Mouse (Mus musculus) heart, embryonic 15.5 days (tissue): ENCODE measurements around the gene Irf4. TPM values are rescaled to one million over a fixed set of nuclear protein-coding genes. Genes with fewer than 3 reads are reported as not detected.

Experiments used
- ATAC-seq: fragments of 200-750 bp; cut with Nextera tagmentation; replicated peaks from 2 replicates; pipeline ENCODE4 v1.8.0; 2017; ENCODE audit warnings: low read depth, moderate TSS enrichment; ENCODE audit not compliant: insufficient number of reproducible peaks, insufficient read depth, low FRiP score
- H3K27ac ChIP-seq: fragments of 300-500 bp; sonication (generic); 2 replicates; pipeline ENCODE4 v1.5.1; 2015; ENCODE audit warnings: mild to moderate bottlenecking, inconsistent platforms
- H3K27me3 ChIP-seq: fragments of 300-500 bp; sonication (generic); 2 replicates; pipeline ENCODE4 v1.6.1; 2015; ENCODE audit warnings: inconsistent platforms
- H3K36me3 ChIP-seq: fragments of 300-500 bp; sonication (generic); 2 replicates; pipeline ENCODE4 v1.6.1; 2015; ENCODE audit warnings: mild to moderate bottlenecking, inconsistent platforms
- H3K4me1 ChIP-seq: fragments of 300-500 bp; sonication (generic); replicated peaks from 2 replicates; pipeline ENCODE4 v1.6.1; 2015; ENCODE audit warnings: inconsistent platforms
- H3K4me2 ChIP-seq: fragments of 300-500 bp; sonication (generic); 2 replicates; pipeline ENCODE4 v1.6.1; 2015; ENCODE audit warnings: inconsistent platforms, mild to moderate bottlenecking, moderate library complexity
- H3K4me3 ChIP-seq: fragments of 300-500 bp; sonication (generic); 2 replicates; pipeline ENCODE4 v1.5.1; 2015; ENCODE audit warnings: mild to moderate bottlenecking, inconsistent platforms
- H3K9ac ChIP-seq: fragments of 300-500 bp; sonication (generic); 2 replicates; pipeline ENCODE4 v1.6.1; 2015; ENCODE audit warnings: mild to moderate bottlenecking, inconsistent platforms
- H3K9me3 ChIP-seq: fragments of 300-500 bp; sonication (generic); replicated peaks from 2 replicates; pipeline ENCODE4 v1.6.1; 2016; ENCODE audit warnings: inconsistent platforms
- WGBS: fragments of 180-500 bp; shearing (Covaris S2); methylation state at CpG from one replicate; pipeline ENCODE4 v1.1.7; 2015; ENCODE audit warnings: mixed read lengths; 5-methylcytosine and 5-hydroxymethylcytosine counted together
- polyA plus RNA-seq: library from polyadenylated mRNA; unstranded; fragments of >200 nt; fragmentation: Nextera tagmentation; extraction: Ambion mirVana; gene quantifications from 2 replicates; pipeline ENCODE4 v1.2.1, GENCODE M21; 2015

The Irf4 gene
- polyA plus RNA-seq, 1 experiment from 2014 or later, result 0.08 TPM

DNA sequence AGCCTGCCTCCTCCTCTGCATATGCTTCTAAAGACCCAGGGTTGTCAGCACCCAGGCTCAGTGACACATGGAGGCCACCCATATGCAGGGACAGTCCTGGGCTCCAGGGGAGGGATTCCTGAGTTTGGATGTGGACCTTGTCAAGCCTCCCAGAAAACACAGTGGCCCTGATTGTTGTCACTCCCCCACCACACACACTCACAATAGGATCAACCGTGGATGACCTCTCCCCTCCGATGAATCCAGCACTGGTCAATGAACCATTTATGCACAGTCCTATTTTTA, 38.0 kb downstream of the Irf4 start:
- H3K4me2 ChIP-seq, result no peak overlapping the region
- no peak for ATAC-seq
- peaks cover 36% of the 10 kb centered on the region for H3K4me1 ChIP-seq
- 30% methylated on average over 2 of the region's 2 CpGs for WGBS
- no peaks in the 10 kb centered on the region for H3K27me3 ChIP-seq
- no peak overlapping the region for H3K4me3 ChIP-seq
- no peaks in the 10 kb centered on the region for H3K9me3 ChIP-seq
- no peak overlapping the region for H3K27ac ChIP-seq
- H3K9ac ChIP-seq, result no peak overlapping the region
- no peaks in the 10 kb centered on the region for H3K36me3 ChIP-seq

DNA sequence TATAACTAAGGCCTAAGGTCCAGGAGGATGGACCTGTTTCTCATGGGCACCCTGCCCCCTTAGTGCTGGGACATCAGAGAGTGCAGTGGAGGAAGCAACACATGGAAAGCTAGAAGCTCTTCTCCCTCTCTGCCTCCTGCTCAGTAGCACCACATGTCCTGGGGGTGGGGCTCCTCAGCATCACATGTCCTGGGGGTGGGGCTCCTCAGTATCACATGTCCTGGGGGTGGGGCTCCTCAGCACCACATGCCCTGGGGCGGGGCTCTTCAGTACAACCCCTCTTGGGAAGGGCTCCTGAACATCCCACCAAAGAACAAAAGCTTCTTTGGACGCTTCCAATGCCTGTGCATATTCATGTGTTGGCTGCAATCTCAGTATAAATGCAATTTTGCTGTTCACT, 38.5 kb downstream of the Irf4 start:
- 79% methylated on average over 2 of the region's 2 CpGs for WGBS
- Histone ChIP-seq H3K27me3 (no peaks in the 10 kb centered on the region), H3K4me3 (no peak overlapping the region), H3K4me1 (peaks cover 30% of the 10 kb centered on the region), H3K36me3 (no peaks in the 10 kb centered on the region), H3K9ac (no peak overlapping the region), H3K9me3 (no peaks in the 10 kb centered on the region), H3K4me2 (no peak overlapping the region), H3K27ac (no peak overlapping the region)
- no peak for ATAC-seq

DNA sequence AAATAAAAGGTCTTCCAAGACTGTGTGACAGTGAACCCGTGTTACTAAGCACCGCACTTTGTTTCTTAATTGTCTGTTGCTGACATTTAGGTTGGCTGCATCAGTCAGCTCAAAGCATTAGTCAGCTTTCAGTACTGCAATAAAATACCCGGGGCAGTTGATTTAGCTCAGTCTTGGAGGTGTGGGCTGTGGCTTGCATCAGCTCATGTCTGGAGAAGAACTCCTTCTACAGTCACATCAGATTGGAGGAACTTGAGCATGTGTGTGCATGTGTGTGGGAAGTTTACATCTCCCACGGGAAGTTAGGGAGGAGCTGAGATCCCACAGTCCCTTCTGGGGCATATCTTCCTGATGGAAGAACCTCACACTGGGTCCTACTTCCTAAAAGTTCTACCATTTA, 38.9 kb downstream of the Irf4 start:
- Histone ChIP-seq H3K36me3 (no peaks in the 10 kb centered on the region), H3K9ac (no peak overlapping the region), H3K27me3 (no peaks in the 10 kb centered on the region), H3K27ac (no peak overlapping the region), H3K4me3 (no peak overlapping the region), H3K4me2 (no peak overlapping the region), H3K9me3 (no peaks in the 10 kb centered on the region), H3K4me1 (peaks cover 31% of the 10 kb centered on the region)
- WGBS, result 78% methylated on average over 4 of the region's 4 CpGs
- ATAC-seq, result no peak

DNA sequence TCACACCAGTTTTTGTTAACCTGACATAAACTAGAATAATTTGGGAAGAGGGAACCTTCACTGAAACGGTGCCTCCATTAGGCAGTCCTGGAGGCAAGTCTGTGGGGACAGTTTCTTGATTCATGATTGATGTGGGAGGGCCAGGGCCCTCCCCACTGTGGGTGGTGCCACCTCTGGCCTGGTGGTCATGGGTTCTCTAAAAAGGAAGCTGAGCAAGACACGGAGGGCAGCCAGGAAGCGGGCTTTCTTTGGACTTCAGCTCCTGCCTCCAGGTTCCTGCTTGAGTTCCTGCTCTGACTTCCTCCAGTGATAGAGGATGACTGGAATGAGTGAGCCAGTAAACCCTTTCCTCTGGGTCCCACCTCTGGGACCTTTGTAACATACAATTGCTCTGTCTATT, 39.4 kb downstream of the Irf4 start:
- no peak overlapping the region for H3K4me2 ChIP-seq
- no peak for ATAC-seq
- no peaks in the 10 kb centered on the region for H3K36me3 ChIP-seq
- no peak overlapping the region for H3K4me3 ChIP-seq
- peaks cover 35% of the 10 kb centered on the region for H3K4me1 ChIP-seq
- H3K27ac ChIP-seq, result no peak overlapping the region
- H3K27me3 ChIP-seq, result no peaks in the 10 kb centered on the region
- no peak overlapping the region for H3K9ac ChIP-seq
- H3K9me3 ChIP-seq, result no peaks in the 10 kb centered on the region
- WGBS, result 62% methylated on average over 3 of the region's 3 CpGs

DNA sequence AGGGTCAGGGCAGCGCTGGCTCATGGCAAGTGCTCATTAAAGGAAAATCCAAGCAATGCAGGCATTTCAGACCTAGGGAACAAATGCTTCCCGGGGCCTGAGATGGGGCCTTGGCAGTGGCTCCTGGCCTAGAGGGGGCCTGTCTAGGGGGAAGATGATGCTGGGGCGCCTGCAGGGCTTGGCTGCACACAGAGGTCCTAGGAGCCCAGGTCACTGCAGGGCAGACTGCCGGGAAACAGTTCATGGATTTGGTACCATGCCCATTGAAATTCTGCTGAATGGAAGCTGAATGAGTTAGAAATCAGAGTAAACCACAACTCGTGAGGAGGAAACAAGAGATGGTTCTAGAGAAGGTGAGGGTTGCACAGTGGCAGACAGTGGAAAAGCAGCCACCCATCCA, 41.0 kb downstream of the Irf4 start:
- Histone ChIP-seq H3K4me3 (no peak overlapping the region), H3K4me2 (no peak overlapping the region), H3K27ac (no peak overlapping the region), H3K36me3 (no peaks in the 10 kb centered on the region), H3K4me1 (peaks cover 36% of the 10 kb centered on the region), H3K27me3 (no peaks in the 10 kb centered on the region), H3K9ac (no peak overlapping the region), H3K9me3 (no peaks in the 10 kb centered on the region)
- ATAC-seq, result no peak
- 62% methylated on average over 5 of the region's 5 CpGs for WGBS

DNA sequence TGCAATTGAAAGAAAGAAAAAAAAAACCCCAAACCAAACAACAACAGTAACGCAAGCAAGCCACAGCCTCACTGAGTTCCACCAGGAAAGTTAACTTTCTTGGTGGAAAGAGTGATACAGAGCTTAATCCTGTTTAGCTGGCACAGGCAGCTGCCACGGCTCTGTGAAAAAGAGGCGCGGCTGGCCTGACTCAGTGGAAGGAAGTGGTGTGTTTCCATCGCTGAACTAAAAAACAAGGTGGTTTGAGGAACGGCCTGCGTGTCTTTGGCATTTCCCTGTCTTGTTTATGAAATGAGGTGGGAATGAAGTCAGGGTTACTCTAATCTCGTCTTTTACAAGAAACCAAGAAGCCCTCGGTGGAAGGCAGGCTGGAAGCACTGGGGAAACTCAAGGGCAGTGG, 43.3 kb downstream of the Irf4 start:
- peaks cover 15% of the 10 kb centered on the region for H3K4me1 ChIP-seq
- no peaks in the 10 kb centered on the region for H3K27me3 ChIP-seq
- WGBS, result 45% methylated on average over 9 of the region's 9 CpGs

DNA sequence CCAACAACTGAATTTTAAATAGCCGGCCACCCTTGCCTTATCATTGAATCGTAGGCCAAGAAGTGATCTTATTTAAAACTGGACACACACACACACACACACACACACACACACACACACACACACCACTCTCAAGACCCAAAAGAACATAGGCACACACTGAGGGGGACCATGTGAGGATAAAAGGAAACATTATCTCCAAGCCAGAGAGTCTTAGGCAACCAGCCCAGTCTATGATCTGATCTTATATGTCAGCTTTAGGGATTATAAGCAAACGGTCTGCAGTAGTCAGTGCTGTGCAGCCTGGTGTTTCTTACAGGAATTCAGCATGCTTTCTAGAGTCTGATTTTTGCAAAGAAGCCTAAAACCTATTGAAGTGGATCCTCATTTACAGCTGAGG, 43.7 kb downstream of the Irf4 start:
- peaks cover 13% of the 10 kb centered on the region for H3K4me1 ChIP-seq
- WGBS, result 40% methylated on average over 3 of the region's 3 CpGs
- H3K36me3 ChIP-seq, result no peaks in the 10 kb centered on the region
- no peak overlapping the region for H3K4me3 ChIP-seq
- H3K4me2 ChIP-seq, result no peak overlapping the region
- no peaks in the 10 kb centered on the region for H3K27me3 ChIP-seq
- ATAC-seq, result no peak; the same call in 1 of the 2 replicates
- no peak overlapping the region for H3K27ac ChIP-seq
- H3K9me3 ChIP-seq, result no peaks in the 10 kb centered on the region
- no peak overlapping the region for H3K9ac ChIP-seq

More for the DNA sequence above, 43.3 kb downstream of the Irf4 start:
- Histone ChIP-seq H3K9ac (no peak overlapping the region), H3K36me3 (no peaks in the 10 kb centered on the region), H3K4me3 (no peak overlapping the region), H3K27ac (no peak overlapping the region), H3K9me3 (no peaks in the 10 kb centered on the region), H3K4me2 (no peak overlapping the region)
- no peak for ATAC-seq

DNA sequence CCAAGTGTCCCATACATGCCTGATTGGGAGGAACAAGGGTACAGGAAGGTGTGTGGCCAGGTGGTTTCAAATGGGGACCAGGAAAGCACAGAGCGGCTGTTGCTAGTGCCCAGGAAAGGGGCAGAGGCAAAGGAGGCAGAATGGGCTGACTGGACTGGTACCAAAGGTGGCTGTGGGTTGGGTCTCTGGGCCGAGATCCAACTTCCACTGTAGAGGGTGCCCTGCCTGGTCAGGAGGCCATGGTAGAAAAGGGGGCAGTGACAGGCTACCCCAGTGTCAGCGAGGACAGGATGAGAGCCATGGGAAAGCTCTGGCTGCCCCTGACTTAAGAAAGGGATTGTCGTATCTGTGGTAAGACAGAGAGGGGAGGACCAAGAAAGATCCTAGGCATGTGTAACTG, 44.2 kb downstream of the Irf4 start:
- Histone ChIP-seq H3K4me2 (no peak overlapping the region), H3K9me3 (no peaks in the 10 kb centered on the region), H3K4me1 (peaks cover 13% of the 10 kb centered on the region), H3K9ac (no peak overlapping the region), H3K4me3 (no peak overlapping the region), H3K27me3 (no peaks in the 10 kb centered on the region), H3K27ac (no peak overlapping the region), H3K36me3 (no peaks in the 10 kb centered on the region)
- 86% methylated on average over 4 of the region's 4 CpGs for WGBS
- ATAC-seq, result no peak; the same call in 1 of the 2 replicates

DNA sequence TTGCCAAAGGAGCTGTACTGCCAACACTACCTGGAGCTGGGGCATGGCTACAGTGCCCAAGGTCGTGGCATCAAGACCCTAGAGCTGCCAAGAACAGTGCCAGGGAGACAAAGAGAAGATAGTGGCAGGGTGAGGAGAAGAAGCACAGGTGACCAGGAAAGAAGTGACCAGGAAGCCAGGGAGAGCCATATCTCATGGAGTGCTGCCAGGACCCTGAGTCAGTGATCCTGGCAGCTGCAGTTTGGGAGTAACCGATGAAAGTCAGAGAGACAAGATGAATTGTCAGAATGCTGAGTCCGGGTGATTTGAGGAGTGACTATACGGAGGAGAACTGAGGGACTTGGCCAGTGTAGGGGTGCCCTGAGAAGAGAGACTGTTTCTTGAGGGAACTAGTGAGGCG, 44.6 kb downstream of the Irf4 start:
- 57% methylated on average over 5 of the region's 5 CpGs for WGBS
- Histone ChIP-seq H3K4me3 (no peak overlapping the region), H3K9me3 (no peaks in the 10 kb centered on the region), H3K9ac (no peak overlapping the region), H3K4me2 (no peak overlapping the region), H3K36me3 (no peaks in the 10 kb centered on the region), H3K4me1 (peaks cover 13% of the 10 kb centered on the region), H3K27me3 (no peaks in the 10 kb centered on the region), H3K27ac (no peak overlapping the region)
- ATAC-seq, result no peak

DNA sequence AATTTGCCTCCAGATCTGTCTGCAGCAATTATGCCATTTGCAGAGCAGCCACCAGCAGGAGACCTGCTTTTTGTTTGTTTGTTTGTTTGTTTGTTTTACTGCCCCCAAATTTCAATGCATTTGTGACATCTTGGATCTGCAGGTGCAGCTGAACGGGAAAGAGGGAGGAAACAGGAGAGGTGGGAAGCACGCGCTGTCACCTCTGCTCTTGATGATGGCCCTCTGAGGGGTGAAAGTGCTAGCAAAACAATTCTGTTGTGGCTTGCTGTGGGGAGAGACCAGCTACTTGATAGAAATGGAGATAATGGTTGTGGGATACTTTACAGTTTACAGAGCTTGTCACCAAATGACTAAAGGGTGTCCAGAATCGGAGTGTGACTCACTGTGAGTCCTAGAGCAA, 46.9 kb downstream of the Irf4 start:
- no peaks in the 10 kb centered on the region for H3K9me3 ChIP-seq
- ATAC-seq, result no peak
- 76% methylated on average over 4 of the region's 4 CpGs for WGBS
- peaks cover 13% of the 10 kb centered on the region for H3K4me1 ChIP-seq
- H3K4me2 ChIP-seq, result no peak overlapping the region
- no peak overlapping the region for H3K4me3 ChIP-seq
- H3K36me3 ChIP-seq, result no peaks in the 10 kb centered on the region
- H3K27me3 ChIP-seq, result no peaks in the 10 kb centered on the region
- no peak overlapping the region for H3K27ac ChIP-seq
- H3K9ac ChIP-seq, result no peak overlapping the region

DNA sequence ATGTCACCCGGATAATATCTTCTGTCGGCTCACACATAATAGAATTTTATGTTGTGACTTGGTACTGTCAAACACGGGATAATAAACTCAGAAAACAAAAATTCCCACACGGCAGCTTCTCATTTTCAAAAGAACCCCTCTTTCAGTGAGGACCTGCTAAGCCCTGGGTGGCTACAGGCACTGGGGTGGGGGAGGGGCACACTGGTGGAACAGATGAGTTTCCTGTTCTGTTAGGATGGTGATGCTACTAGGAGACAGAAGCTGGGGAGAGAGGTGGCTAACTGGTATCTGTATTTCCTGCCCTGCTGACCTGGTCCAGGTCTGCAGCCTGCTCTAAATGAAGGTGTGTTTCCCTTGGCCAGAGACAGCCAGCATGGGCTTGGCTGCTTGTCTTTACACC, 52.9 kb downstream of the Irf4 start:
- Histone ChIP-seq H3K27me3 (no peaks in the 10 kb centered on the region), H3K4me3 (no peak overlapping the region), H3K27ac (no peak overlapping the region), H3K4me1 (no peaks in the 10 kb centered on the region), H3K4me2 (no peak overlapping the region), H3K9me3 (no peaks in the 10 kb centered on the region), H3K9ac (no peak overlapping the region), H3K36me3 (no peaks in the 10 kb centered on the region)
- 79% methylated on average over 4 of the region's 4 CpGs for WGBS
- ATAC-seq, result no peak

DNA sequence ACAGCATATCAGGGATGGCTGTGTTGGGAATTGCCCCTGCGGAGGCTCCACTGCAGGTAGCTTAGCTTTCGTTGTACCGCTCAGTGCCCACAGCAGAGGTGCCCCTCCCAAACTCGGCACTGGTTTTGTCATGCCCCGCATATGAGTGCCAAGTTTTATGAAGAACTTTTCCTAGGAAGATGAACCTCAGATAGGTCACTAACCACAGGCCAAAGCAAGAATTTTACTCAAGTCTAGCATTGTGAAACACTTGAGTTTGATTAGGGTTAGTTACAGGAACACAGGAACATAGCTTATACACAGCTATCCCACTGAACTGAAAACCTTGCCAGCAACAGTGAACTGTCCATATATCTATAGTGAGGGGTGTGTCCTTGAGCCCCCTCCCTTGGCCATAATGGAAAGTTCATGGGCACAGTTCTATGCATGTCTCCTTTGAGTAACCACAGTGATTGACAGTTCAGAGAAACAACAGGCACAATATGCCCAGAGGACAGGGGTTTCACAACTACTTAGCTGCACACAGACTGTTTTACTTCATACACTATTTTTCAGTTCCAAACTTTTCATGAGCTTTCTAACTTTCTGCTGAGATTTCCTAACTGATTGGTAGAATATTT, 53.4 kb downstream of the Irf4 start:
- H3K27ac ChIP-seq, result no peak overlapping the region

More for the DNA sequence above, 53.4 kb downstream of the Irf4 start:
- Histone ChIP-seq H3K4me3 (no peak overlapping the region), H3K4me1 (no peaks in the 10 kb centered on the region), H3K4me2 (no peak overlapping the region), H3K36me3 (no peaks in the 10 kb centered on the region), H3K9me3 (no peaks in the 10 kb centered on the region), H3K9ac (no peak overlapping the region), H3K27me3 (no peaks in the 10 kb centered on the region)
- no peak for ATAC-seq
- WGBS, result 84% methylated on average over 5 of the region's 5 CpGs
